Mouse (Mus musculus) brain, embryonic 14.5 days (tissue): ENCODE measurements at regions not wholly inside any gene's neighbourhood (a gene's known extent, or its start where the extent isn't known, plus 50 kb on each side); places are given as distances from the start of the nearest gene placed in this dataset.

ENCODE experiments used
- DNase-seq: peaks from one replicate; pipeline ENCODE4 v3.0.0-alpha.2; 2011; ENCODE audit warnings: low read depth
- CTCF ChIP-seq: fragments of 200-500 bp; IDR thresholded peaks from 2 replicates; pipeline ENCODE4 v1.5.1; 2012; ENCODE audit warnings: inconsistent platforms, mild to moderate bottlenecking, moderate library complexity, borderline replicate concordance; ENCODE audit not compliant: insufficient read depth, insufficient read length; ENCODE audit errors: extremely low read depth
- POLR2A ChIP-seq: fragments of 200-500 bp; IDR thresholded peaks from 2 replicates; pipeline ENCODE4 v1.6.1; 2012; ENCODE audit warnings: mild to moderate bottlenecking, inconsistent platforms, borderline replicate concordance; ENCODE audit not compliant: poor library complexity, insufficient read depth, insufficient read length, severe bottlenecking; ENCODE audit errors: extremely low read depth

- no peak for DNase-seq
- TF ChIP-seq CTCF (no peak), POLR2A (no peak)
Observed at GRCm38 (mm10) chrX:22554340-22554739, 809.4 kb upstream of the Gm28269 start.

GRCm38 (mm10) chrX:22550121-22550520 lies 805.2 kb upstream of the Gm28269 start:
- TF ChIP-seq CTCF (no peak), POLR2A (no peak)
- peak; percentile 4 for DNase-seq
